In the genomic region with DNA sequence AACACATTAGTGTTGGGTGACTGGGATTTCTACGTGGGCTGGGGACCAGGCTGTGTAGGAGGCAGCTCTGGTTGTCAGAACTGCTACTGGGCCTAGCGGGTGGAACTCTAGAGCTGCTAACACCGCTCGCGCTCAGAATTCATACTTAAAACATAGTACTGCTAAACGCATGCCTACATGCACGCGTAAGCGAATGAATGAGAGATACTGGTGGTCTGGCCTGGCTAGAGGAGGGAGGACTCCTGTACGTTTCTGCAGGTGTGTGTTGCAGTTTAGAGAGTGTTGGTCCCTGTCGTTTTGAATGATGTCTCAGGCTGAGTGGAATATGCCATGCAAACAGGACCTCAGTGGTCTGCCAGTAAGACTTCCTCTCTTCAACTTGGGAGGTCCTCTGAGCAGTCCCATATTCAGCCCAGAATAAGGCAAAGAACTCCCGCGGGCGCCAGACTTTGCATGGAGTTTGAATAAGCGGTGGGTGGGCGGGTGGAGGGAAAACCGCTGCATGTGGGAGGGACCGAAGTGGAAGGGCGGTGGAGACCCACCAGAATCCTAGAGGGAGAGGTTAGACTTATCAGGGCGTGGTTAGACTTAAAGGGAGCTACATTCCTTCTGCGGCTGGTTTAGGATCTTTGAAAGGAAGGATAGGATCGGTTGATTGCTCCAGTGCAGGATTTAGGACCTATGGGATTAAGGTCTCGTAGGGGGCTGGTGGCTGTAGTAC, we compare ENCODE assay signal across 10 mouse cellular contexts. TPM values are rescaled to one million over a fixed set of nuclear protein-coding genes. Genes with fewer than 3 reads are reported as not detected.
A peak's percentile ranks its signal among the peaks of the same experiment; 100 is the strongest.
DNase-seq lines count a peak whose midpoint lies in the region; ATAC-seq and TF ChIP-seq lines count a peak whose summit lies in the region.
"Had no signal": no experiment of that assay in that cellular context is flagged by ENCODE, and none has a peak within 500 bp of the region (broad histone marks: within the 10 kb centered on the region; RNA-seq: fewer than 3 reads in every experiment).

No protein-coding gene starts in this region.

- H3K4me1 ChIP-seq in heart, embryonic 11.5 days (ENCODE audit: control insufficient read depth, insufficient read depth, low read length), result peaks cover 7% of the 10 kb centered on the region
- H3K4me1 ChIP-seq in hindbrain, embryonic 13.5 days (replicated peaks), result peaks cover 13% of the 10 kb centered on the region
- H3K4me1 ChIP-seq in midbrain, embryonic 11.5 days (ENCODE audit: control insufficient read depth, insufficient read depth, low read length), result peaks cover 10% of the 10 kb centered on the region
- peaks cover 7% of the 10 kb centered on the region for H3K4me1 ChIP-seq in thymus, adult 2 months (replicated peaks; ENCODE audit: control insufficient read depth, insufficient read depth, low read length)

- 30% methylated on average over 23 of the region's 23 CpGs for WGBS in heart, embryonic 11.5 days (ENCODE audit: insufficient replicate concordance)
- 36% methylated on average over 23 of the region's 23 CpGs for WGBS in hindbrain, embryonic 13.5 days
- WGBS in midbrain, embryonic 11.5 days, result 33% methylated on average over 23 of the region's 23 CpGs
- WGBS in thymus, adult 2 months, result 74% methylated on average over 23 of the region's 23 CpGs

- no peak for ATAC-seq in heart, embryonic 11.5 days (replicated peaks; ENCODE audit: insufficient number of reproducible peaks, low FRiP score, low TSS enrichment)
- no peak for ATAC-seq in hindbrain, embryonic 13.5 days (ENCODE audit: low FRiP score)
- ATAC-seq in midbrain, embryonic 11.5 days (ENCODE audit: low FRiP score), result no peak
- ATAC-seq: inflammation-experienced regulatory T-cells, adult 6 months had no signal

- no peak for DNase-seq in heart, postnatal 4 days
- DNase-seq in ZHBTc4 (ENCODE audit: low read depth, low spot score), result peak; percentile 98
- DNase-seq in midbrain, embryonic 11.5 days (ENCODE audit: low spot score, missing footprints), result peak; percentile 90
- no peak for DNase-seq in thymus, adult 2 months
- DNase-seq in left cerebral cortex, adult 2 months (ENCODE audit: extremely low spot score in 1 of 2, low spot score in 2 of 2), result no peak
- DNase-seq in left cerebral cortex, adult 9 months (ENCODE audit: low spot score in 2 of 2), result no peak
- DNase-seq: thymus, postnatal 36 days had no signal

- TF ChIP-seq CTCF in thymus, adult 2 months (IDR thresholded peaks at IDR 0.05; ENCODE audit: borderline replicate concordance, control insufficient read depth, extremely low read depth, insufficient read depth, low read length, poor library complexity), result no peak
- TF ChIP-seq CTCF in left cerebral cortex, adult 2 months (IDR thresholded peaks at IDR 0.05), result no peak

- H3K27ac ChIP-seq in heart, embryonic 11.5 days (ENCODE audit: low read depth, low read length), result no peak overlapping the region
- no peak overlapping the region for H3K27ac ChIP-seq in hindbrain, embryonic 13.5 days
- H3K27ac ChIP-seq in midbrain, embryonic 11.5 days (ENCODE audit: low read depth, low read length), result no peak overlapping the region
- no peak overlapping the region for H3K27ac ChIP-seq in thymus, adult 2 months (ENCODE audit: control insufficient read depth, insufficient read depth, low read length)
- no peak overlapping the region for H3K27ac ChIP-seq in left cerebral cortex, adult 2 months

- TF ChIP-seq POLR2A in thymus, adult 2 months (IDR thresholded peaks at IDR 0.05; ENCODE audit: control insufficient read depth, extremely low read depth, insufficient read depth, low read length, poor library complexity), result no peak

- H3K9me3 ChIP-seq in heart, embryonic 11.5 days (replicated peaks; ENCODE audit: control insufficient read depth, low read length), result no peaks in the 10 kb centered on the region
- no peaks in the 10 kb centered on the region for H3K9me3 ChIP-seq in hindbrain, embryonic 13.5 days
- H3K9me3 ChIP-seq in midbrain, embryonic 11.5 days (ENCODE audit: control insufficient read depth, low read length), result no peaks in the 10 kb centered on the region

- H3K4me2 ChIP-seq in heart, embryonic 11.5 days, result peak overlapping the region; percentile 63
- H3K4me2 ChIP-seq in hindbrain, embryonic 13.5 days, result peak overlapping the region; percentile 27
- H3K4me2 ChIP-seq in midbrain, embryonic 11.5 days, result peak overlapping the region; percentile 86; the same call in 1 of the 2 replicates

- intact Hi-C loops in left cerebral cortex, adult 2 months (cut with DNase I), result no loop called here

- no peak overlapping the region for H3K9ac ChIP-seq in heart, embryonic 11.5 days (ENCODE audit: low read depth, low read length)
- no peak overlapping the region for H3K9ac ChIP-seq in hindbrain, embryonic 13.5 days
- no peak overlapping the region for H3K9ac ChIP-seq in midbrain, embryonic 11.5 days (ENCODE audit: low read length)

- peak overlapping the region; percentile 37 for H3K4me3 ChIP-seq in heart, embryonic 11.5 days (ENCODE audit: low read depth, low read length)
- H3K4me3 ChIP-seq in hindbrain, embryonic 13.5 days, result no peak overlapping the region
- H3K4me3 ChIP-seq in midbrain, embryonic 11.5 days (ENCODE audit: low read depth, low read length), result no peak overlapping the region
- H3K4me3 ChIP-seq in thymus, adult 2 months (ENCODE audit: control insufficient read depth, insufficient read depth, low read length), result no peak overlapping the region
- no peak overlapping the region for H3K4me3 ChIP-seq in left cerebral cortex, adult 2 months

- H3K27me3 ChIP-seq in heart, embryonic 11.5 days (ENCODE audit: control insufficient read depth, insufficient read depth, low read length), result peaks cover 55% of the 10 kb centered on the region
- peaks cover 61% of the 10 kb centered on the region for H3K27me3 ChIP-seq in hindbrain, embryonic 13.5 days
- H3K27me3 ChIP-seq in midbrain, embryonic 11.5 days (ENCODE audit: control insufficient read depth, insufficient read depth, low read length), result peaks cover 18% of the 10 kb centered on the region
- H3K27me3 ChIP-seq in thymus, adult 2 months (ENCODE audit: control insufficient read depth, insufficient read depth, low read length), result peaks cover 4% of the 10 kb centered on the region; the same call in 1 of the 2 replicates

- no peaks in the 10 kb centered on the region for H3K36me3 ChIP-seq in heart, embryonic 11.5 days (ENCODE audit: control insufficient read depth, insufficient read depth, low read length)
- no peaks in the 10 kb centered on the region for H3K36me3 ChIP-seq in hindbrain, embryonic 13.5 days
- H3K36me3 ChIP-seq in midbrain, embryonic 11.5 days (ENCODE audit: control insufficient read depth, insufficient read depth, low read length), result no peaks in the 10 kb centered on the region
- no peaks in the 10 kb centered on the region for H3K36me3 ChIP-seq in thymus, adult 2 months (ENCODE audit: control insufficient read depth, insufficient read depth, low read length)

RNA-seq across cellular contexts. Expression of a gene that starts 1.1 kb away (rescaled TPM):
- polyA plus RNA-seq in heart, embryonic 11.5 days (2014; fragmentation: Nextera tagmentation; extraction: Ambion mirVana), result 0.87 and 1.6 TPM in 2 replicates
- total RNA-seq in heart, postnatal 4 days (2021), result 1 to 10 TPM; 1.1 to 1.2 TPM
- 1.7 and 2.2 TPM in 2 replicates for polyA plus RNA-seq in hindbrain, embryonic 13.5 days (2015; fragmentation: Nextera tagmentation; extraction: Ambion mirVana)
- polyA plus RNA-seq in midbrain, embryonic 11.5 days (2014; fragmentation: Nextera tagmentation; extraction: Ambion mirVana), result 2.4 and 2.5 TPM in 2 replicates
- polyA plus RNA-seq in thymus, adult 2 months (2012; rRNA removed), result 14.6 and 22.1 TPM in 2 replicates
- total RNA-seq in left cerebral cortex, adult 2 months (2021), result 1 to 10 TPM; 2.0 to 2.1 TPM

RNA-seq across cellular contexts. Expression of a gene that starts 41.5 kb away (rescaled TPM):
- polyA plus RNA-seq in heart, embryonic 11.5 days (2014; fragmentation: Nextera tagmentation; extraction: Ambion mirVana), result 5.2 and 6.1 TPM in 2 replicates
- total RNA-seq in heart, postnatal 4 days (2021), result 10 to 100 TPM; 24.1 to 25.3 TPM
- 1.3 and 1.9 TPM in 2 replicates for polyA plus RNA-seq in hindbrain, embryonic 13.5 days (2015; fragmentation: Nextera tagmentation; extraction: Ambion mirVana)
- 1.2 and 2.1 TPM in 2 replicates for polyA plus RNA-seq in midbrain, embryonic 11.5 days (2014; fragmentation: Nextera tagmentation; extraction: Ambion mirVana)
- polyA plus RNA-seq in thymus, adult 2 months (2012; rRNA removed), result 4.9 and 9.2 TPM in 2 replicates
- total RNA-seq in left cerebral cortex, adult 2 months (2021), result 1 to 10 TPM; 5.4 to 6.2 TPM
- polyA plus RNA-seq: inflammation-experienced regulatory T-cells, adult 6 months had no signal

RNA-seq across cellular contexts. Expression of a gene that starts 53.9 kb away (rescaled TPM):
- 73.2 and 75.8 TPM in 2 replicates for polyA plus RNA-seq in heart, embryonic 11.5 days (2014; fragmentation: Nextera tagmentation; extraction: Ambion mirVana)
- 10 to 100 TPM; 68.7 to 73.8 TPM for total RNA-seq in heart, postnatal 4 days (2021)
- polyA plus RNA-seq in hindbrain, embryonic 13.5 days (2015; fragmentation: Nextera tagmentation; extraction: Ambion mirVana), result 77.2 and 79.3 TPM in 2 replicates
- polyA plus RNA-seq in midbrain, embryonic 11.5 days (2014; fragmentation: Nextera tagmentation; extraction: Ambion mirVana), result 80.9 and 85.9 TPM in 2 replicates
- 42.5 and 43.9 TPM in 2 replicates for polyA plus RNA-seq in thymus, adult 2 months (2012; rRNA removed)
- 100 to 1,000 TPM; 112 to 118 TPM for total RNA-seq in left cerebral cortex, adult 2 months (2021)

Comparison
In these comparisons a context has a peak if more than half of its experiments do, and no peak if none do; other contexts are left out.
1. H3K4me2 ChIP-seq: peak in every context shown above with its lines; median percentile 86 in midbrain, embryonic 11.5 days; 63 in heart, embryonic 11.5 days; 27 in hindbrain, embryonic 13.5 days.
2. DNase-seq: peak in ZHBTc4 (single experiment) and midbrain, embryonic 11.5 days (single experiment); none in heart, postnatal 4 days (single experiment), thymus, adult 2 months (single experiment), left cerebral cortex, adult 2 months (0 of 2) and left cerebral cortex, adult 9 months (0 of 2).